Mouse (Mus musculus) kidney, postnatal 25 days (tissue): ENCODE data around the gene Ube4b.
A peak's percentile ranks its signal among the peaks of the same experiment; 100 is the strongest.

Source experiments
- DNase-seq, 2 experiments: peaks; one replicate each; pipeline ENCODE4 v3.0.0; 2021; ENCODE audit warnings: mixed read lengths in 2 of 2

Gene Ube4b

DNA sequence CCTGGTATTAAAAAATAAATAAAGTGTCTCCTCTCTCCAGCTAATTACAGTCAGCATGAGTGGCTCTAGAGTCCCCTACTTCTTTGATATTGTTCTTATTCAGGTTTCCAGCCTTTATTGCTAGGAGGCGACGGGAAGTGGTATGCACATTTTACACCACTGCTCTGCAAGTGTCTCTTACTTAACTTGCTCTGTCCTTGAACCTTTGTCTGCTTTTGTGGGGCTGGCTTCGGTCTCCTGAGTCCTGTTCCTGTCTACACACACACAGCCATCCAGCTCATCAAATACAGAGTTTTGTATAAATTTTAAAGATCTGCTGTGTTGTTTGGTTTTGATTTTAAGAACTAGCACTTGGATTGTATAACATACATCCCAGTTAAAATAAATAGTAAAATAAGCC is 124.4 kb downstream of the Ube4b start:
- no peak for DNase-seq

DNA sequence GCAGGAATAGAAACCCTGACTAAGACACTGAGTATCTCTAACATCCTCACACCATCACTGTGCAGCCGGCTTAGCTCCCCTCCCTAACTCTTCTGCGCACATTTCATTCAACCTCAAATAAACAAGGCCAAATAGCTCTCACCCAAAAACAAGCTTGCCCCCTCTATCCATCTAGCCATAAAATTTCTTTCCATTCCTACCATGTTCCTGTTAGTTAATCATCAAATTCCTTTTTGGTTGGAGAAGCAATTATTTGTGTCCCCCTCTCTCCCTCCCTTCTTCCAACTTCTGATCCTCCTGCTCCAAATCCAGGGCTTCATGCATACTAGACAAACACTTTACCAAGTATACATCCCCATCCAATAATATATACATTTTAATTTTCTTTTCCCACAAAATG is 130.0 kb downstream of the Ube4b start:
- no peak for DNase-seq

DNA sequence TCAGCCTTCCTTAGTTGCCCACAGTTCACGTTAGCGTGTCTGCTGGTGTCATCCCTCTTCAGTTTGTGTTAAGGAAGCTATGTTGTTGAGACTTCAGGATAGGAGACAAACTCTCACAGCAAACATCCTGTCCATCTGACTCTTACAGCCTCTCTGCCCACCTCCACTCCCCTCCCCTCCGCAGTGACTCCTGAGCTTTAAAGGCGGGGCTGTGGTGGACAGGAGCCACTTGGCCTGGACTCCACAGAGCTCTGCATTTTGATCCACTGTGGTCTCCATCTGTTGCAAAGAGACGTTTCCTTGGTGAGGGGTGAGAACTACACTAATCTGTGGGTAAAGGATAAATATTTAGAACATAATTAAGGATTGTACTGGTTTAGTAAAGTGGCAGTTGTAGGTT is 133.6 kb downstream of the Ube4b start:
- DNase-seq = no peak

DNA sequence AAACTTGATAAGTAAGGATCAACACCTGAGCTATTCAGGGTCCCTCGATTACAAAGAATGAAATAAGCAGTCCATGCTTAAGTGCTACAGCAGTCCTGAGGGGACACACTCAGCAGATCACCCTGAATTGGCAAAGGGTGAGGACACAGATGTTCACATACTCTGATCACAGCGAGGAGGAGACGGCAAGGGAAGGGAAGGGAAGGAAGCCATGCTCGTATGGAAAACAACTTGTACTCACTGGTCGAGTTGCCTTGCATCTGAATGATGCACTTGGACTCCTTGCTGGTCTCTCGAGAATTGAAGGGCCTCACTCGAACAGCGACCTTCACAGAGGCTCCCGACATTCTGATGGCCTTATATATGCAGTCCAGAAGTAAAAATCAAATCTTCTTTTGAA is 135.5 kb downstream of the Ube4b start:
- DNase-seq = no peak

DNA sequence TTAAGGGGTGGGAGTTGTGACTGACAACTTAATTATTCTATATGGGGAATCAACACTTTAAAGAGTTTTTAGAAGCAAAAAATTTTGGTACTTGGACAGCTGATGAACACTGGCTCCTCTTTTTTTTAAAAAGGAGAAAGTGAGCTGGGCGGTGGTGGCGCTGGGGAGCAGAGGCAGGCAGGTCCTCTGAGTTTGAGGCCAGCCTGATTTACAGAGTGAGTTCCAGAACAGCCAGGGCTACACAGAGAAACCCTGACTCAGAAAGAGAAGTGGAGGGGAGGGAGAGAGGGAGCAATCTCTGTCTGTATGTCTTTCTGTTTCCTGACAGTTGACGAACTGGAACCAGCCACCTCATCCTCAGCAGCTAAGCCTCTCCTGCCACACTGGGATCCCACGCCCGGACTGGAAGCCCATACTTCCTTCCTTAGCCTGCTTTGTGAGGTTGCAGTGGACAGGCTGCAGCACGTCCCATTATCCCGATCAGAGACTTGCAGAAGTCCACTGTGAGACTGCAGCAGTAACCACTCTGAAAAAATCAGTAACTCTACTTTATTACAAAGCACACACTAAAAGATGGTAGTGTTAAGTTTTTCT is 136.3 kb downstream of the Ube4b start:
- peak in 1 of 2 experiments; percentile 38 for DNase-seq

DNA sequence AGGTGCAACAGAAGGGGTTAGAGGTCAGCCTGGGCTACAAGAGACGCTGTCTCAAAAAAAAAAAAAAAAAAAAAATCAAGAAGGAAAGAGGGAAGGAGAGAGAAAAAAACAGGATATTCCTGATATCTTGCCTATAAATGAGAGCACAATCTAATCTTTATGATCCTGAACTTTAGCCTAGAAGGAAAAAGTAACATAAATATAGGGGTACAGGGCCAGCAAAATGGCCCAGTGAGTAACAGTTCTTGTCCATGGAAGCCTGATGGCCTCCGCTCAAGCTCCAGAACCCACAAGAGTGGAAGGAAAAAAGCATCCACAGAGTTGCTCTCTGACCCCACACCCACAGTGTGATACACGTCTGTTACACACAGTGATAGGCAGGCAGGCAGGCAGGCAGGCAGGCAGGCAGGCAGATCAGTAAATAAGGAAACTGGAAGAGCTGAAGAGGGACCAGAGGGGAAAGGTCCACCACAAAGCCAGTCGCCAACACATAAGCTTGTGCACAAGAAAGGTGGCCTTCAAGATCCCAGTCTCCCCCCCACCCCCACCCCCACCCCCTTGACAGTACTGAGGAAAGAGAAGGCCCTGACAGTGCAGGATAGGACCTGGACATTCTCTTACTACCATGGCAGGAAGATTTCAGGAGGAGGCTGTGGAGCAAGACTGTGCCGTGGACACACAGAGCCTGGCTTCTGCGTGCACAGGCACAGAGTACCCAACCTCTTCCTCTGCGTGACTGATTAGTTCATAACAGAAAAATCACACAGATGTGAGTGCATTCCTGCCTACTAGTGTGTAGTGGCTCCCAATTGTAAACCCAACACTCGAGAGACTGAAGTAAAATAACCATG is 140.0 kb downstream of the Ube4b start:
- no peak for DNase-seq

DNA sequence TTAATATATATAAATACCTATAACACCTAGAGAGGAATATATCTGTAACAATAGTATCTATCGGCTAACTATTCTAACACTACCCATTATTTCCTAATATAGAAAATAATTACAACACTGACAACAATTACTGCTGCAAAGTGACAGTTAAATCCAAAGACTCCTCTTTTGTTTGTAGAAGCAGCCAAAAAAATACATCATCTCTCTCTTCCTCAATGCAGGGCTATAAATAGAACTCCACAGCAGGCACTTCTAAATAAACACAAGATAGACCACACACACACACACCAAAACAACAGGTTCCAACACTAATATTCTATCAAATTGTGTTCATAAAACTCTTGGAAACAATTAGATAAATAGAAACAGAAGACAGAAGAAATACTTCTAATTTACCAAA is 140.9 kb downstream of the Ube4b start:
- no peak for DNase-seq

DNA sequence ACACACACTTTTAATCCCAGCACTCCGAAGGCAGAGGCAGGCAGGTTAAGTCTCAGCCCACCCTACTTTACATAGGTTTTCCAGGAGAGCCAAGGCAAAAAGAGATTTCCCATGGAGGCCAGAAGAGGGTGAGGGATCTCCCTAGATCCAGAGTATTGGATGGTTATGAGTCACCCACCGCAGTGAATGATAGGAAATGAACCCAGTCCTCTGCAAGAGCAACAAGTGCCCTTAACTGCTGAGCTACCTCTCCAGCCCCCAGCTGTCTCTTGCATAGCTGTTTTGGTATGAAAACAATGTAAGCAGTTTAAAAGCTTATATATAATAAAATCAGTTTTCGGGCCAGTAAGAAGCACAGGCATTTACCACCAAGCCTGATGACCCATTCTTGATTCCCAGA is 143.5 kb downstream of the Ube4b start:
- DNase-seq = no peak

DNA sequence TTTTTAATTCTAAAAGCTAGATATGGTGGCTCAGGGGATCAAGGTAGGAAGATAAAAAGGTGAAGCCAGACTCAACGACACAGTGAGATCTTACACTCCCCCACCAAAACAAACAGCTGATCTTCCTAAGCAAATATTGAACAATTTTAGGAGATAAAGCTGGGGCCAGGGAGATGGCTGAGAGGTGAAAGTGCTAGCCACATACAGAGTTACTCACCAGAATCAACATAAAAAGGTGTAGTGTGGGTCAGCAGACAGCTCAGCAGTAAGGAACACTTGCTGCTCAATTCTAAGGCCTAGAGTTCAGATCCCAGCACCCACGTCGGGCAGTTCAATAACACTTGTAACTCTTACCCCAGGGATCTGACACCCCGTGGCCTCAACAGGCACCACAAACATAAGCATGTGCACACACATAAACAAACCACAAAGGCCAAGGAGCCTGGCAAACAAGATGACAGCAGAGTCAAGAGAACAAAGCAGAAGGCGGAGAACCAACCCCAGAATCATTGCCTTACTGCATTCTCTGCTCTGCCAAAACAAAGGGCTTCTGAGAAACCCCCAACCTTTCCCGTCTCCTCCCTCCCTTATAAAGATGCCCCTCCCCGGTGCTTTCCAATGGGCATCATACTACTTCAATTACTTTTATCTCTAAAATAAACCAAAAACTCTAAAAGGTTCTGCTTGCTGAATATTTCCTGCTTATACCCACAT is 144.4 kb downstream of the Ube4b start:
- DNase-seq = no peak
